Mouse (Mus musculus): Measurements from ENCODE around the gene Cdh13. TPM values are rescaled to one million over a fixed set of nuclear protein-coding genes. Genes with fewer than 3 reads are reported as not detected.

The Cdh13 gene
- 98.0 and 159 TPM in 2 replicates for polyA plus RNA-seq (2015; fragmentation: Nextera tagmentation; extraction: Ambion mirVana)

- no peaks in the 10 kb centered on the region for H3K36me3 ChIP-seq (ENCODE audit: control insufficient read depth, insufficient read depth, low read length)
- H3K9ac ChIP-seq (ENCODE audit: low read depth, low read length): peak within 1 kb of the TSS; percentile 78
- peak within 1 kb of the TSS; percentile 78 for H3K27ac ChIP-seq (ENCODE audit: low read length)
- H3K4me3 ChIP-seq (ENCODE audit: low read depth, low read length): peak within 1 kb of the TSS; percentile 61
- no peaks in the 10 kb centered on the region for H3K9me3 ChIP-seq (replicated peaks; ENCODE audit: control insufficient read depth, low read length, poor library complexity, severe bottlenecking)
- H3K27me3 ChIP-seq (ENCODE audit: control insufficient read depth, insufficient read depth, low read depth, low read length): no peaks in the 10 kb centered on the region
- whole genome bisulfite sequencing: under 1% methylated on average over 33 of the region's 33 CpGs
- H3K4me1 ChIP-seq (ENCODE audit: control insufficient read depth, insufficient read depth, low read length): peaks cover 16% of the 10 kb centered on the region
- peak within 1 kb of the TSS; percentile 73 for H3K4me2 ChIP-seq (ENCODE audit: low read length)
- peak; percentile 72 for ATAC-seq
Measured at GRCm38 (mm10) chr8:118283600-118284111, at the start of gene Cdh13. Cdh13 (plus strand) TSS chr8:118283733.

GRCm38 (mm10) chr8:118235626-118236025 is 47.9 kb upstream of the Cdh13 start:
- Histone ChIP-seq H3K4me2 (ENCODE audit: low read length) (no peak overlapping the region), H3K27me3 (ENCODE audit: control insufficient read depth, insufficient read depth, low read depth, low read length) (no peaks in the 10 kb centered on the region), H3K9me3 (replicated peaks; ENCODE audit: control insufficient read depth, low read length, poor library complexity, severe bottlenecking) (no peaks in the 10 kb centered on the region), H3K36me3 (ENCODE audit: control insufficient read depth, insufficient read depth, low read length) (no peaks in the 10 kb centered on the region), H3K9ac (ENCODE audit: low read depth, low read length) (no peak overlapping the region), H3K27ac (ENCODE audit: low read length) (no peak overlapping the region), H3K4me3 (ENCODE audit: low read depth, low read length) (no peak overlapping the region), H3K4me1 (ENCODE audit: control insufficient read depth, insufficient read depth, low read length) (no peaks in the 10 kb centered on the region)
- 88% methylated on average over 7 of the region's 7 CpGs for WGBS
- no peak for ATAC-seq

DNA sequence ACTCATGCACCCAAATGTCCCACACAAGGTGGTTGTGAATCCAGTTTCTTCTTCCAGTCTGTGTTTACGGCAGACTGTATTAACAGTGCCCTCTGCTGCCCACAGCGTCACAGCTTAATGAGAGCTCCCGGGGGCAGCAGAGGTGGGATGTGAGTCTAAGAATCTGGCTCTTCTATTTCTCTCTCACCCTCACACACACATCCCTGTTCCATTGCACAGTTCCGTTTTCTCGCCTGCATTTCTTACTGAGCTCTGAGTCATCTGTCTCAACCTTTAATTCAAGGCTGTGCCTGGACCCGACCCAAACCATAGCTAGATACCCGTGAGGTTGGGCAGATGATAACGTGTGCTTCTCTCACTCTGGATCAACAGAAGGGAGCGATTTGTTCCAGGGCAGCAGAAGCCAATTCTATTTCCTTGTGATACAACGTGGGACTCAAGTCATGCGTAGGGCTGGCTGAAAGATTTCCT is 46.3 kb upstream of the Cdh13 start:
- Histone ChIP-seq H3K36me3 (ENCODE audit: control insufficient read depth, insufficient read depth, low read length) (no peaks in the 10 kb centered on the region), H3K4me3 (ENCODE audit: low read depth, low read length) (no peak overlapping the region), H3K27me3 (ENCODE audit: control insufficient read depth, insufficient read depth, low read depth, low read length) (no peaks in the 10 kb centered on the region), H3K9me3 (replicated peaks; ENCODE audit: control insufficient read depth, low read length, poor library complexity, severe bottlenecking) (no peaks in the 10 kb centered on the region), H3K4me1 (ENCODE audit: control insufficient read depth, insufficient read depth, low read length) (no peaks in the 10 kb centered on the region), H3K9ac (ENCODE audit: low read depth, low read length) (no peak overlapping the region), H3K27ac (ENCODE audit: low read length) (no peak overlapping the region), H3K4me2 (ENCODE audit: low read length) (no peak overlapping the region)
- ATAC-seq: no peak
- WGBS: 72% methylated on average over 11 of the region's 11 CpGs

DNA sequence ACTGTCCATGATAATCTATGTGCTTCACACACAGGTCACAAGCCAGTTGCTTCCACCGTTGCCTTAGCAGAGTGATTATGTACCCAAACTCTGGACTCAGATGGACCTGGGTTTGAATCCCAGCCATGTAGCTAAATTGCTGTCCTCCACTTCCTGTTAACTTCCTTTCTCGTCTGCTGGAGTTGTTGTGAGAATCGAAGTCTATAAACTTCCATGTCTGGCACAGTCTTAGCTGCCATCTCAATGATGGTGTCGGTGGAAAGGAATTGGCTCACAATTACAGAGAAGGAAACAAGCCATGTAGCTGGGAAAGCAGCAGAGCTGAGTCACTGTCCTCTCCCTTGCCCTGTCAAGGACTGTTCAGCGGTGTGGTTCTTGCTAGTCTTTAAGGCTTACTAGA is 45.4 kb upstream of the Cdh13 start:
- H3K4me3 ChIP-seq (ENCODE audit: low read depth, low read length): no peak overlapping the region
- no peak overlapping the region for H3K4me2 ChIP-seq (ENCODE audit: low read length)
- no peaks in the 10 kb centered on the region for H3K9me3 ChIP-seq (replicated peaks; ENCODE audit: control insufficient read depth, low read length, poor library complexity, severe bottlenecking)
- WGBS: 91% methylated on average over 5 of the region's 5 CpGs
- no peaks in the 10 kb centered on the region for H3K27me3 ChIP-seq (ENCODE audit: control insufficient read depth, insufficient read depth, low read depth, low read length)
- no peaks in the 10 kb centered on the region for H3K36me3 ChIP-seq (ENCODE audit: control insufficient read depth, insufficient read depth, low read length)
- H3K27ac ChIP-seq (ENCODE audit: low read length): no peak overlapping the region
- no peaks in the 10 kb centered on the region for H3K4me1 ChIP-seq (ENCODE audit: control insufficient read depth, insufficient read depth, low read length)
- H3K9ac ChIP-seq (ENCODE audit: low read depth, low read length): no peak overlapping the region
- no peak for ATAC-seq

DNA sequence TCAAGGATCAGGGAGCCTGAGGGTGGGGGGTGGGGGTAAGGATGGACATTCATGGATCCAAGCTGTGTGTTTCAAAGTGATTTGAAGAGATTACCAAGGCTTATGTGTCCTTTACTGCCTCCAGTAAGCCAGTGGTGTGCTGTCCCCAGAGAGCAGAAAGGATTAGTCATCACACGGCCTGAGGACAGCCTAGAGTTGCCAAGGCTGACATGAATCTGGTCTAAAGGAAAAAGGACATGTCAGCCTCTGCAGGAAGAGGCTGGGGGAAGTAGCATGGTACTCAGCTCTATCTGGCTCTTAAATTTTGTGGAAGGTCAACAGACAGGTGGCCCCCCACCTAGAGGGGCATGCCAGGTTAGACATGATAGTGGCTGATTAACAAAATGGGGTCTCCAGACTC is 44.3 kb upstream of the Cdh13 start:
- H3K36me3 ChIP-seq (ENCODE audit: control insufficient read depth, insufficient read depth, low read length): no peaks in the 10 kb centered on the region
- H3K9ac ChIP-seq (ENCODE audit: low read depth, low read length): no peak overlapping the region
- no peak overlapping the region for H3K27ac ChIP-seq (ENCODE audit: low read length)
- no peaks in the 10 kb centered on the region for H3K27me3 ChIP-seq (ENCODE audit: control insufficient read depth, insufficient read depth, low read depth, low read length)
- H3K9me3 ChIP-seq (replicated peaks; ENCODE audit: control insufficient read depth, low read length, poor library complexity, severe bottlenecking): no peaks in the 10 kb centered on the region
- H3K4me3 ChIP-seq (ENCODE audit: low read depth, low read length): no peak overlapping the region
- no peak for ATAC-seq
- H3K4me1 ChIP-seq (ENCODE audit: control insufficient read depth, insufficient read depth, low read length): no peaks in the 10 kb centered on the region
- no peak overlapping the region for H3K4me2 ChIP-seq (ENCODE audit: low read length)
- WGBS: 44% methylated on average over 1 of the region's 1 CpGs

DNA sequence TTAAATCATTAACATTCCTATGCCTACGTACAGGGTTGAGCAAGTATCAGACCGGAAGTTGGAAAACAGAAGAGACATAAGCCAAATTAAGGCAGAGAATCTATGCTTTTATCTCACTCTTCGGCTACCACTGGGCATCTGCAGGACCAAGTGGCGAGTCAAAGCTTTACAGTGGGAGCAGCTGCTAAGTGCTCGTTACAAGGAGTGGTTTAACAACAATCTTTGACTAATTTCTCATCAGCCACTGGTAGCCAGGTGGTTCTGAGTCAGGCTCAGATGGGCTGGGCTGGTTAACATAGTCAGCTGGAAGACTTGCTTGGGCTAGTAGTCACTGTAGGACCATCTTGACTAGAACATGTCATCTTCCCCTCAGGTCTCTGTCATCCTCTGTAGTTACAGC is 34.2 kb upstream of the Cdh13 start:
- WGBS: 87% methylated on average over 5 of the region's 5 CpGs
- Histone ChIP-seq H3K4me2 (ENCODE audit: low read length) (no peak overlapping the region), H3K9ac (ENCODE audit: low read depth, low read length) (no peak overlapping the region), H3K4me3 (ENCODE audit: low read depth, low read length) (no peak overlapping the region), H3K36me3 (ENCODE audit: control insufficient read depth, insufficient read depth, low read length) (no peaks in the 10 kb centered on the region), H3K27ac (ENCODE audit: low read length) (no peak overlapping the region), H3K4me1 (ENCODE audit: control insufficient read depth, insufficient read depth, low read length) (no peaks in the 10 kb centered on the region), H3K9me3 (replicated peaks; ENCODE audit: control insufficient read depth, low read length, poor library complexity, severe bottlenecking) (no peaks in the 10 kb centered on the region), H3K27me3 (ENCODE audit: control insufficient read depth, insufficient read depth, low read depth, low read length) (no peaks in the 10 kb centered on the region)
- no peak for ATAC-seq

DNA sequence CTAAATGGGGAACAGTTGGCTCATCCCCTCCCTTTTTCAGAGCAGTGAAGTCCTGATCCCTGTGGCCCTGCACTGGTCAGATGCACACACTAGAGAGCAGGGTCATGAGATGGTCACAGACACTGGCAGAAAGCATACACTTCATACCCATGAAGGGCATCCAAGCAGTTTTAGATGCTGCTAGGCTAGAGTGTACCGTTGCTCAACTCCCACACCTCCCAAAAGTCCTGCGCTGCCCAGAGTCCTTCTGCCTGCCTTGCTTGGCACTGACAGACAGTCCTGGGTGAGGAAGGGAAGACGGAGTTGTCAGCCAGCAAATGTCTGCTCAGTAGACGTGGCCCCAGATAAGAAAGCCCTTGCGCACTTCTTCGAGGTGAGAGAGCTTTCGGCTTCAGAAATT is 33.6 kb upstream of the Cdh13 start:
- Histone ChIP-seq H3K9ac (ENCODE audit: low read depth, low read length) (no peak overlapping the region), H3K36me3 (ENCODE audit: control insufficient read depth, insufficient read depth, low read length) (no peaks in the 10 kb centered on the region), H3K4me3 (ENCODE audit: low read depth, low read length) (no peak overlapping the region), H3K27me3 (ENCODE audit: control insufficient read depth, insufficient read depth, low read depth, low read length) (no peaks in the 10 kb centered on the region), H3K27ac (ENCODE audit: low read length) (no peak overlapping the region), H3K9me3 (replicated peaks; ENCODE audit: control insufficient read depth, low read length, poor library complexity, severe bottlenecking) (no peaks in the 10 kb centered on the region), H3K4me2 (ENCODE audit: low read length) (no peak overlapping the region), H3K4me1 (ENCODE audit: control insufficient read depth, insufficient read depth, low read length) (no peaks in the 10 kb centered on the region)
- ATAC-seq: no peak
- WGBS: 91% methylated on average over 7 of the region's 7 CpGs

DNA sequence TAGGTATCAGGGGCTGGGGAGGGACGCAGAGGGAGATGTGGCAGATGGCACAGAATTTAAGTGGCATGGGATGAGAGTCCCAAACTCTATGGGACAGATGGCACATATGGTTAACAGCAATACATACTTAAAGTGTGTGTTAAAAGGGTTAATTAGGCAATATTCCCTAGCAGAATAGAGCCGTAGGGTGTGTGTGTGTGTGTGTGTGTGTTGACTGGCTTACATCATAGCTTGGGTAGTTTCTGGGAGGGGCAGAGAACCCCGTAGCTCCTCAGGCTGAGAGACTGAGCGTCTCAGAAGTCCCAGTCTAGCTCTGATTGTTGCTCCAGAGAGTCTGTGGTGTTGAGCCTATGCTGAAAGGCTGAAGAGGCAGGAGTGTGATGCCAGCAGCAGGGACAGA is 20.4 kb upstream of the Cdh13 start:
- no peak overlapping the region for H3K4me3 ChIP-seq (ENCODE audit: low read depth, low read length)
- no peaks in the 10 kb centered on the region for H3K27me3 ChIP-seq (ENCODE audit: control insufficient read depth, insufficient read depth, low read depth, low read length)
- no peaks in the 10 kb centered on the region for H3K4me1 ChIP-seq (ENCODE audit: control insufficient read depth, insufficient read depth, low read length)
- no peak overlapping the region for H3K27ac ChIP-seq (ENCODE audit: low read length)
- no peaks in the 10 kb centered on the region for H3K9me3 ChIP-seq (replicated peaks; ENCODE audit: control insufficient read depth, low read length, poor library complexity, severe bottlenecking)
- 59% methylated on average over 4 of the region's 4 CpGs for WGBS
- H3K36me3 ChIP-seq (ENCODE audit: control insufficient read depth, insufficient read depth, low read length): no peaks in the 10 kb centered on the region
- ATAC-seq: no peak
- H3K9ac ChIP-seq (ENCODE audit: low read depth, low read length): no peak overlapping the region
- H3K4me2 ChIP-seq (ENCODE audit: low read length): no peak overlapping the region

- Histone ChIP-seq H3K27ac (ENCODE audit: low read length) (no peak overlapping the region), H3K4me1 (ENCODE audit: control insufficient read depth, insufficient read depth, low read length) (peaks cover 9% of the 10 kb centered on the region), H3K9me3 (replicated peaks; ENCODE audit: control insufficient read depth, low read length, poor library complexity, severe bottlenecking) (no peaks in the 10 kb centered on the region), H3K9ac (ENCODE audit: low read depth, low read length) (no peak overlapping the region), H3K4me3 (ENCODE audit: low read depth, low read length) (no peak overlapping the region), H3K27me3 (ENCODE audit: control insufficient read depth, insufficient read depth, low read depth, low read length) (no peaks in the 10 kb centered on the region), H3K36me3 (ENCODE audit: control insufficient read depth, insufficient read depth, low read length) (no peaks in the 10 kb centered on the region), H3K4me2 (ENCODE audit: low read length) (no peak overlapping the region)
- peak; percentile 45; the same call in 1 of the 2 replicates for ATAC-seq
- 50% methylated on average over 7 of the region's 7 CpGs for WGBS
Measured at GRCm38 (mm10) chr8:118270751-118271402, 12.7 kb upstream of the Cdh13 start.

All from midbrain, embryonic 16.5 days (tissue).